Mouse (Mus musculus) ovary, adult 18-20 months (tissue): ENCODE results near the gene Uri1.

ENCODE experiments used
- DNase-seq: peaks from one replicate; pipeline ENCODE4 v3.0.0; 2022; ENCODE audit warnings: low spot score, mixed read lengths

Gene Uri1

GRCm38 (mm10) chr7:37921681-37922430, 101.5 kb downstream of the Uri1 start:
- no peak for DNase-seq

- no peak for DNase-seq
Measured at GRCm38 (mm10) chr7:37918926-37919325, 104.4 kb downstream of the Uri1 start.

- no peak for DNase-seq
Measured at GRCm38 (mm10) chr7:37916762-37917439, 106.5 kb downstream of the Uri1 start.

- DNase-seq = no peak
Measured at GRCm38 (mm10) chr7:37911802-37912122, 111.6 kb downstream of the Uri1 start.

- DNase-seq = no peak
Measured at GRCm38 (mm10) chr7:37911114-37911801, 112.1 kb downstream of the Uri1 start.

GRCm38 (mm10) chr7:37910161-37910560, 113.2 kb downstream of the Uri1 start:
- no peak for DNase-seq
